Mouse (Mus musculus) hindbrain, embryonic 13.5 days (tissue): ENCODE data around the gene Fam178b. TPM values are rescaled to one million over a fixed set of nuclear protein-coding genes. Genes with fewer than 3 reads are reported as not detected.
"Not testable (repeated sequence)": the region's sequence is repeated elsewhere in the genome, so short reads cannot be mapped to it uniquely, and the experiment has no call there.

Source experiments
- ATAC-seq: fragments of 200-750 bp; cut with Nextera tagmentation; 2 replicates; pipeline ENCODE4 v1.8.0; 2017; ENCODE audit warnings: moderate TSS enrichment; ENCODE audit not compliant: low FRiP score
- H3K27ac ChIP-seq: fragments of 300-500 bp; sonication (generic); 2 replicates; pipeline ENCODE4 v1.5.1; 2015; ENCODE audit warnings: inconsistent platforms, mild to moderate bottlenecking, moderate library complexity
- H3K27me3 ChIP-seq: fragments of 300-500 bp; sonication (generic); 2 replicates; pipeline ENCODE4 v1.6.1; 2015; ENCODE audit warnings: mild to moderate bottlenecking, inconsistent platforms
- H3K36me3 ChIP-seq: fragments of 300-500 bp; sonication (generic); 2 replicates; pipeline ENCODE4 v1.6.1; 2015; ENCODE audit warnings: mild to moderate bottlenecking, inconsistent platforms
- H3K4me1 ChIP-seq: fragments of 300-500 bp; sonication (generic); replicated peaks from 2 replicates; pipeline ENCODE4 v1.6.1; 2015; ENCODE audit warnings: inconsistent platforms
- H3K4me2 ChIP-seq: fragments of 300-500 bp; sonication (generic); 2 replicates; pipeline ENCODE4 v1.6.1; 2015; ENCODE audit warnings: inconsistent platforms, mild to moderate bottlenecking, moderate library complexity
- H3K4me3 ChIP-seq: fragments of 300-500 bp; sonication (generic); 2 replicates; pipeline ENCODE4 v1.5.1; 2015; ENCODE audit warnings: mild to moderate bottlenecking, inconsistent platforms
- H3K9ac ChIP-seq: fragments of 300-500 bp; sonication (generic); 2 replicates; pipeline ENCODE4 v1.6.1; 2015; ENCODE audit warnings: mild to moderate bottlenecking, inconsistent platforms
- H3K9me3 ChIP-seq: fragments of 300-500 bp; sonication (generic); 2 replicates; pipeline ENCODE4 v1.6.1; 2016; ENCODE audit warnings: inconsistent platforms
- WGBS: fragments of 180-500 bp; shearing (Covaris S2); methylation state at CpG from one replicate; pipeline ENCODE4 v1.1.7; 2015; 5-methylcytosine and 5-hydroxymethylcytosine counted together
- polyA plus RNA-seq: library from polyadenylated mRNA; unstranded; fragments of >200 nt; fragmentation: Nextera tagmentation; extraction: Ambion mirVana; gene quantifications from 2 replicates; pipeline ENCODE4 v1.2.1, GENCODE M21; 2015

Gene Fam178b
- polyA plus RNA-seq, 1 experiment from 2014 or later = 0.27 TPM

GRCm38 (mm10) chr1:36634940-36635339 lies 48.0 kb downstream of the Fam178b start:
- H3K9me3 ChIP-seq = no peaks in the 10 kb centered on the region
- ATAC-seq = peak; percentile 63
- 15% methylated on average over 5 of the region's 5 CpGs for WGBS
- 0 out of 2 replicates have a peak, but pooled peaks cover 4% of the 10 kb centered on the region for H3K27me3 ChIP-seq
- H3K4me2 ChIP-seq = no peak overlapping the region
- H3K4me3 ChIP-seq = no peak overlapping the region
- H3K36me3 ChIP-seq = no peaks in the 10 kb centered on the region
- no peak overlapping the region for H3K9ac ChIP-seq
- H3K4me1 ChIP-seq = peaks cover 16% of the 10 kb centered on the region
- no peak overlapping the region for H3K27ac ChIP-seq

- Histone ChIP-seq H3K9ac (no peak overlapping the region; the same call in 1 of the 2 replicates), H3K4me3 (no peak overlapping the region), H3K9me3 (no peaks in the 10 kb centered on the region), H3K27me3 (0 out of 2 replicates have a peak, but pooled peaks cover 4% of the 10 kb centered on the region), H3K4me1 (peaks cover 16% of the 10 kb centered on the region), H3K27ac (no peak overlapping the region), H3K36me3 (no peaks in the 10 kb centered on the region), H3K4me2 (no peak overlapping the region)
- no peak for ATAC-seq
- 64% methylated on average over 5 of the region's 5 CpGs for whole genome bisulfite sequencing
Observed at GRCm38 (mm10) chr1:36633920-36634319, 49.1 kb downstream of the Fam178b start.

GRCm38 (mm10) chr1:36632846-36633245 lies 50.1 kb downstream of the Fam178b start:
- no peak overlapping the region for H3K4me2 ChIP-seq
- no peak overlapping the region for H3K9ac ChIP-seq
- no peak overlapping the region for H3K4me3 ChIP-seq
- 0 out of 2 replicates have a peak, but pooled peaks cover 4% of the 10 kb centered on the region for H3K27me3 ChIP-seq
- H3K4me1 ChIP-seq = peaks cover 16% of the 10 kb centered on the region
- H3K27ac ChIP-seq = no peak overlapping the region
- 81% methylated on average over 1 of the region's 1 CpGs for WGBS
- H3K36me3 ChIP-seq = no peaks in the 10 kb centered on the region
- ATAC-seq = no peak
- H3K9me3 ChIP-seq = no peaks in the 10 kb centered on the region

- 93% methylated on average over 4 of the region's 4 CpGs for WGBS
- H3K27ac ChIP-seq = no peak overlapping the region
- H3K9ac ChIP-seq = no peak overlapping the region
- H3K9me3 ChIP-seq = no peaks in the 10 kb centered on the region
- peaks cover 16% of the 10 kb centered on the region for H3K4me1 ChIP-seq
- ATAC-seq = no peak
- H3K27me3 ChIP-seq = 0 out of 2 replicates have a peak, but pooled peaks cover 4% of the 10 kb centered on the region
- no peak overlapping the region for H3K4me2 ChIP-seq
- no peaks in the 10 kb centered on the region for H3K36me3 ChIP-seq
- no peak overlapping the region for H3K4me3 ChIP-seq
Observed at GRCm38 (mm10) chr1:36632090-36632489, 50.9 kb downstream of the Fam178b start.

- Histone ChIP-seq H3K4me3 (no peak overlapping the region), H3K9ac (no peak overlapping the region), H3K27me3 (0 out of 2 replicates have a peak, but pooled peaks cover 4% of the 10 kb centered on the region), H3K27ac (no peak overlapping the region), H3K4me2 (no peak overlapping the region), H3K4me1 (peaks cover 10% of the 10 kb centered on the region), H3K9me3 (no peaks in the 10 kb centered on the region), H3K36me3 (no peaks in the 10 kb centered on the region)
- WGBS = 26% methylated on average over 4 of the region's 4 CpGs
- ATAC-seq = no peak
Observed at GRCm38 (mm10) chr1:36631391-36631790, 51.6 kb downstream of the Fam178b start.

- H3K9me3 ChIP-seq = no peaks in the 10 kb centered on the region
- WGBS = 75% methylated on average over 3 of the region's 3 CpGs
- no peaks in the 10 kb centered on the region for H3K36me3 ChIP-seq
- ATAC-seq = no peak
- H3K9ac ChIP-seq = no peak overlapping the region
- H3K4me3 ChIP-seq = no peak overlapping the region
- H3K4me1 ChIP-seq = 0 out of 2 replicates have a peak, but pooled peaks cover 3% of the 10 kb centered on the region
- H3K27me3 ChIP-seq = 0 out of 2 replicates have a peak, but pooled peaks cover 4% of the 10 kb centered on the region
- no peak overlapping the region for H3K4me2 ChIP-seq
- H3K27ac ChIP-seq = no peak overlapping the region
Observed at GRCm38 (mm10) chr1:36630053-36630739, 52.8 kb downstream of the Fam178b start.

GRCm38 (mm10) chr1:36628585-36628984 lies 54.4 kb downstream of the Fam178b start:
- H3K4me2 ChIP-seq = no peak overlapping the region
- H3K4me1 ChIP-seq = 0 out of 2 replicates have a peak, but pooled peaks cover 3% of the 10 kb centered on the region
- no peak for ATAC-seq
- 0 out of 2 replicates have a peak, but pooled peaks cover 3% of the 10 kb centered on the region for H3K9me3 ChIP-seq
- H3K9ac ChIP-seq = no peak overlapping the region
- H3K36me3 ChIP-seq = no peaks in the 10 kb centered on the region
- H3K27ac ChIP-seq = no peak overlapping the region
- WGBS = 68% methylated on average over 8 of the region's 8 CpGs
- no peak overlapping the region for H3K4me3 ChIP-seq
- H3K27me3 ChIP-seq = 0 out of 2 replicates have a peak, but pooled peaks cover 4% of the 10 kb centered on the region

GRCm38 (mm10) chr1:36625442-36625841 lies 57.5 kb downstream of the Fam178b start:
- H3K9me3 ChIP-seq = 0 out of 2 replicates have a peak, but pooled peaks cover 7% of the 10 kb centered on the region
- H3K4me2 ChIP-seq = no peak overlapping the region
- no peaks in the 10 kb centered on the region for H3K4me1 ChIP-seq
- H3K9ac ChIP-seq = no peak overlapping the region
- WGBS = 81% methylated on average over 5 of the region's 5 CpGs
- H3K27me3 ChIP-seq = no peaks in the 10 kb centered on the region
- H3K27ac ChIP-seq = no peak overlapping the region
- H3K4me3 ChIP-seq = no peak overlapping the region
- no peak for ATAC-seq
- H3K36me3 ChIP-seq = no peaks in the 10 kb centered on the region

GRCm38 (mm10) chr1:36615958-36616357 lies 67.0 kb downstream of the Fam178b start:
- not testable (repeated sequence) for H3K9me3 ChIP-seq, H3K36me3 ChIP-seq, H3K27me3 ChIP-seq, H3K4me3 ChIP-seq, H3K9ac ChIP-seq, H3K4me2 ChIP-seq, H3K27ac ChIP-seq, ATAC-seq
- WGBS = 85% methylated on average over 5 of the region's 5 CpGs
- H3K4me1 ChIP-seq = peaks cover 14% of the 10 kb centered on the region

- ATAC-seq = no peak
- no peak overlapping the region for H3K27ac ChIP-seq
- H3K27me3 ChIP-seq = no peaks in the 10 kb centered on the region
- no peak overlapping the region for H3K4me3 ChIP-seq
- H3K36me3 ChIP-seq = no peaks in the 10 kb centered on the region
- H3K9me3 ChIP-seq = no peaks in the 10 kb centered on the region
- no peak overlapping the region for H3K9ac ChIP-seq
- H3K4me1 ChIP-seq = peaks cover 14% of the 10 kb centered on the region
- WGBS = 73% methylated on average over 8 of the region's 8 CpGs
- no peak overlapping the region for H3K4me2 ChIP-seq
Observed at GRCm38 (mm10) chr1:36615188-36615587, 67.8 kb downstream of the Fam178b start.

- peaks cover 14% of the 10 kb centered on the region for H3K4me1 ChIP-seq
- H3K9me3 ChIP-seq = no peaks in the 10 kb centered on the region
- no peak overlapping the region for H3K9ac ChIP-seq
- H3K4me2 ChIP-seq = no peak overlapping the region
- no peak overlapping the region for H3K4me3 ChIP-seq
- no peaks in the 10 kb centered on the region for H3K27me3 ChIP-seq
- H3K27ac ChIP-seq = no peak overlapping the region; the same call in 1 of the 2 replicates
- 59% methylated on average over 1 of the region's 1 CpGs for WGBS
- H3K36me3 ChIP-seq = no peaks in the 10 kb centered on the region
- ATAC-seq = no peak
Observed at GRCm38 (mm10) chr1:36614584-36614983, 68.4 kb downstream of the Fam178b start.

GRCm38 (mm10) chr1:36613374-36613895 lies 69.5 kb downstream of the Fam178b start:
- no peaks in the 10 kb centered on the region for H3K36me3 ChIP-seq
- no peak for ATAC-seq
- H3K4me3 ChIP-seq = no peak overlapping the region
- no peaks in the 10 kb centered on the region for H3K9me3 ChIP-seq
- no peak overlapping the region for H3K4me2 ChIP-seq
- 89% methylated on average over 10 of the region's 10 CpGs for WGBS
- H3K4me1 ChIP-seq = peaks cover 14% of the 10 kb centered on the region
- no peak overlapping the region for H3K27ac ChIP-seq
- 0 out of 2 replicates have a peak, but pooled peaks cover 3% of the 10 kb centered on the region for H3K27me3 ChIP-seq
- no peak overlapping the region for H3K9ac ChIP-seq
